Mouse (Mus musculus) E14TG2a.4 (cell line): ENCODE measurements around the gene Rin3.

Experiments
- CTCF ChIP-seq: conservative IDR thresholded peaks from 2 replicates; pipeline ENCODE4 v1.5.1; 2014; ENCODE audit warnings: low read length
- POU5F1 ChIP-seq: IDR thresholded peaks from 2 replicates; pipeline ENCODE4 v1.6.1; 2014; ENCODE audit warnings: low read length, borderline replicate concordance

- TF ChIP-seq CTCF (no peak), POU5F1 (no peak)
These were observed 78.6 kb downstream of the Rin3 start for GRCm38 (mm10) chr12:102361189-102362161.
